Mouse (Mus musculus) fat pad, adult 2 months (tissue): ENCODE results near the gene Uba52.

Experiments
- DNase-seq: peaks from one replicate; pipeline ENCODE4 v3.0.0-alpha.2; 2011; ENCODE audit warnings: low read depth, low spot score; ENCODE audit errors: extremely low read depth

The Uba52 gene

DNA sequence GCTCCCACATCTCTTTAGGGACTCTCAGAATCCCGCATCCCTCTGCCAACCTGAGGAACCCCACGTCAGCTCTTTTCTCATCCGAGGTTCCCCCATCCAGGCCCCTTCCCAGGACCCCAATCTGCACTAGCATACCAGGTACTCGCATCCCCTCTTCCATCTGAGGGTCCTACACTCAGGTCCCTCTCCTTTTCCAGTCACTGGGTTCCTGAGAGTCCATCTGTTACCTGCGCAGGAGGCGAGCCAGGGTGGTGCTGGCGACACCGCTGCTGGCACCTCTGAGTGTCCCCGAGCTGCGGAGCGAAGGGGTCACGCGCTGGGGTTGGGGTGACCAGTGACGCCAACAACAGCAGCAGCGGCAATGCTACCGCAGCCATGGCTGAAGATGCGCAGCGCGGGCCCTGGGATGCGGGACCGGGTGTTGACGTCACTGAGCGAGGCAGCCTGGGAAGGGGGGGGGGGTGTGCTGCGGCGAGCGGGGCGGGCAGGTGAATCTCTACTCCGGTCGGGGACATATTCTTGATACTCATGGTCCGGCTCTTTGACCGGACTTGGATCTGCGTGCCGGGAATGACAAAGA lies 23.6 kb downstream of the Uba52 start, which contains the start of gene Tmem59l:
Gene Tmem59l (minus strand): TSS at position 418 of the 580 bp plus-strand sequence.
- DNase-seq, result no peak

DNA sequence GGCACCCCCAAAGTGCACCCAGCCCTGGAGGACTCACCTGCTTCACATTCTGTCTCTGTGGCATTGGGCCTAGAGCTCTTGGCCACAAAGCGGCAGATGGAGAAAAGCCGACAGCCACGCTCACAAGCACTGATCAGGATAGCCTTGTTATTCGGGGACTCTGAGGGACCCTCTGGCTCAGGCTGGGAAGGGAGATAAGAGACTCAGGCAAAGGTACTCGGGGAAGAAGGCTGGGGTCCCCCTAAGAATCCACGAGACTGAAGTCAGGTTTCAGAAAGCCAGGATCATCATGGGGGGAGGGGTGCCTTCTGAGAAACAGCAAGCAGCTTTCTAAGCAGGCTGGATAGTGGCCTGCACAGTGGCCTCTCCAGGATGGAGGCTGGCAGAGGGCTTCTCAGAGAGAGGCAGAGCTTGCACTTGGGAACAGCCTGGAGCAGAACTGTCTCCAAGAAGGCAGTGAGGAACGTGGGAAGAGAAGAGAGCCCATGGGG lies 24.4 kb downstream of the Uba52 start:
- DNase-seq, result no peak

DNA sequence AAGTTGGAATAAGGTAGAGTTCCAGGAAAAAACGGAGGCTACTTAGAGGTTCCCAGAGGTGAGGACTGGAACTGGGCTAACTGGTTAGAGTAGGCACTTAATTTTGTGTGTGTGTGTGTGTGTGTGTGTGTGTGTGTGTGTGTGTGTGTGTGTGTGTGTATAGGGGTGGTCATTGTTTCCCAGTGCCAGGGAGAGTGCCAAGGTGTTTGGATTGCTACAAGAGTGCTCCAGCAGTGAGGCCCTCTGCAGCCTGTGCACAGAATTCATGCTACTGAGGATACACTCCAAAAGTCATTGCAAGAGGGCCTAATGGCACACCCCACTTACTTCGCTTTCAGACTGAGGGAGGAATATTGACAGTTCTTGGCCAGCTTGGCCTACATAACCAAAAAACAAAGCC lies 27.7 kb downstream of the Uba52 start:
- DNase-seq, result no peak

DNA sequence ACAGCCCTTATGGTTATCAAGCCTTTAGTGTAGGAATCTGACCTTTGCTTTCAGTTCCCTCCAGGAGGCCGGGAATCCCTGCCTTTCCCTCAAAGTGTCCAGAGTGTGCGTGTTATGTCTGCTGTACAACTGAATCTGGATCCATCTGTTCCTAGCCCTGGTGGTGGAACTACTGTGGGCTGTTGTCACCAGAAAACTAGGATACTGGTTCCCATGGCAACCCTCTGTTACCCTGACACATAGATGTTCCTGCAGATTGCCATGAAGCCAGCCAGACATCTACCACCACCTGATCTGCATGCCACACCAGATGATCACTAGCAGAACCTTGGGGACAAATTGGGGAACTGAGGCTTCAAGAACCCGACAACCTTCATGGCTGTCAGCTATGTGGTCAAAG lies 28.7 kb downstream of the Uba52 start:
- DNase-seq, result no peak

DNA sequence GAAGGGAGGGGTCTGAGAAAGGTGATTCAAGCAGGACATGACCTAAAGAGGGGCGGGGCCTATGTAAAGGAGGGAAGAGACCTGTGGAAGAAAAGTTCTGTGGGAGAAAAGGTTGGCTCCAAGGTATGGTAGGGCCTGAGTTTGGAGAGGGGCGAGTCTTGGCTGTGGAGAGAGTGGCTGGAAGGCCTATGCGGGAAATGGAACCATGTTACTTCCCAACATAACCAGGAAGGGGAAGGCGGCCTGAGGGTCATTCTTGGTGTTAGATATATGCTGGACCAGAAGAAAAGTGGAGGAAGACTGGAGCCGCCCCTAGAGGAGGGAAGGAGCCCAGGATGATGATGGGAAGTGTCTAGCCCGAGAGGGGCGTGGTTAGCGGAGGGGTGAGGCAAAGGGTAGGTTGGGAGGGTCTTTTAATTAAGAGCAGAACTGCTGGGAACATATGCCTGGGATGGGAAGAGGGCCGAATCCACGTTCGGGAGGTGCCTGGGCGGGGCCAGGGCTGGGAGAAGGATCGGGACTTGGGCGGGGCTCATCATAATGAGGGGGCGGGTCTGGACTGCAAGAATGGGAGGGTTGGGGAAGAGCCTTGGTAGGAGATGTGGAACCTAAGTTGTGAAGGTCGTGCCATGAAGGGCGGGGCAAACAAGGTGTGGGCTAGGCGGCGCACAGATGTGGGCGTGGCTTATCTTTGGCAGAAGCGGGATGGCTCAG lies 33.2 kb downstream of the Uba52 start:
- no peak for DNase-seq

DNA sequence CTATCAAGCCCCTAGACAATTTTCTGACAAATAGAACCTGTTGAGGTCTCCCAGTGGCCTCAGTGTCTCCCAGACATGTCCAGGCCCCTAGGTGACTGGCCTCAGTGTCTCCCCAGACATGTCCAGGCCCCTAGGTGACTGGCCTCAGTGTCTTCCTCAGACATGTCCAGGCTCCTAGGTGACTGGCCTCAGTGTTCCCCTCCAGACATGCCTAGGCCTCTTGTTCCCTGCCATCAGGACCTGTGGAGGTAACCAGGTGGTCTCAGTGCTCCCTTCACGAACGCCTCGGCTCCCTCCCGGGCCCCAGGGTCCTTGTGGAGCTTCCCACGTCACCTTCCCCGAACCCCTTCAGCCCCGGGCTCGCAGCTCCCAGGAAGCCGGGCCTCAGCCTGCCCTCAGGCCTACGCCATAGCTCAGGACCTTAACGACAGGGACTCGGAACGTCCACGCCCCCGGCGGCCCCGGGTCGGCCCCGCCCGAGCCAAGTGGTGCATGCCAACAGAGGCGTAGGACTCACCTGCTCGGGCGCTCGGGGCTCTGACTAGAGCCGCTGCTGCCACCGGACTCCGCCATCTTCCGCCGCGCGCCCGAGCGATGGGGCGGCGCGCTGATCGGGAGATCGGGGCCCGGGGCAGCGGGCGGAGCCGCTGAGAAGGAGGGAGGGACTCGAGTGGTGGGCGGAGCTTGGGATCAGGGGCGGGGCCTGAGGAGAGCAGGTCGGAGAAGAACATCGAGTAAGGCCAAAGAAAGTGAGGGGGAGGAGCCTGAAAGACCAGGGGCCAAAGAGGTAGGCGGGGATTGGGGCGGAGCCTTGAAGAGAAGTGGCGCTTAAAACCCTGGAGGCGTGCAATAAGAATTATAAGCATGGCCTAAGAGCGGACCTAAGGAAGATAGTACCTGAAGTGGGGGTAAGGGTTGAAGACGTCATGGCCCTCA lies 34.0 kb downstream of the Uba52 start, which contains the start of gene Klhl26:
Gene Klhl26 (minus strand): TSS at position 636 of the 936 bp plus-strand sequence.
- DNase-seq, result peak; percentile 82

DNA sequence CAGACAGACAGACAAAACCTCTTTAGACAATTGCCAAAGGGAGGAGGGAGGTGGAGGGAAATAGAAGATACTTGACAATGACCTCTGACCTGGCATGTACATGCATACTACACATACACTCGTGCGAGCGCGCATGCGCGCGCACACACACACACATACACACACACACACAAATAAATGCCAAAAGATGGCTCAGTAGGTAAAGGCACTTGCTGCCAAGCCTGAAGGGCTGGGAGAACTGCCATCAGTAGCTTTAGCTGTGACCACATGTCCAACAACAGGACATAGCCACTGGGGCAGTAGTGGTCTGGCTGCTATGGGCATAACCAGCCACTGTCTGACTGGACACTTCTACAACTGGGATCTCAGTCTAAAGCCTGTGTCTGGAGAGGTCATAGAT lies 38.7 kb downstream of the Uba52 start:
- DNase-seq, result no peak

DNA sequence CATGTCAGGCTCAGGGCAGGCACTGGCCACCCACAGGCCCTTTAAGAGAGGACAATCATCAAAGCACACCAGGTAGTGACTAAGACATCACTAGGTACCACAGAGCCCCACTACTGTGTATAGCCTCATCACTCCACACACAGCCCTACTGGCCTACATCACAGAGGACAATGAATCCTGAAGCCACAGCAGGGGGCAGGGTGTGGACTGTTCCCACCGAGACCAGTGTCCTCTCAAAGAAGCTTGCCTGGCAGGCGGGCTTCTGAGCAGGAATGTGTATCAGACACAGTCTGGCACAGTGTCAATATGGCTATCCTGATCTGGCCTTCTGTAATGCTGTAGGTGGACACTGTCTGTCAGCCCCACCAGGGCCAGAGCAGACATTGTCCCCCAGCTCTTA lies 40.7 kb downstream of the Uba52 start:
- no peak for DNase-seq

DNA sequence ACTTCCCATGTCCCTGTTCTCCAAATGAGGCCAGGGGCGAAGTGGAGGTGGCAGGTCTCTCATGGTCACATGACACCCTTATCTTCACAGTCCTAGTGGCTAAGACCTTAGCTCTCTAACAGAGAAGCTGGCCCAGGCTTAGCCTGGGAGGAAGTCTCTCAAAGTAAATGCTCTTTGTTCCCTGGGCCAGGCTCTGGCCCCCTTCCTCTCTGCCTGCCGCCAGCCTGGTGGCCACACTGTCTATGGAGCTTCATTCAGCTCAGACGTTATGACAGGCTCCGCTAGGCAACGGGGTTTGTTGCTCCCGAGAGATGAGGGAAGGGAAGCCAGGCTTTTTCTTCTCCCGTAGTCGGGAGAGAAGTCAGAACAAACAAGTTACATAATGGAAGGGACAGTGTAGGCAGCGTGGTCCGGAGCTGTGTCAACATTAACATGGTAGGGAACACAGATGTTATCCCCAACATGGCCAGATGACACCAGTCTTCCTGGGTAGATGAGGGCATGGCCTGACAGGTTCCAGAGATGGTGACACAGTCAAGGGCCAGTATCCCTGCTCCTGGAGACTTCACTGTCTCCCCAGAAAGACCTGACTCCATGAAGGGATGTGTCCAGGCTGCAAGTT lies 41.2 kb downstream of the Uba52 start:
- no peak for DNase-seq

DNA sequence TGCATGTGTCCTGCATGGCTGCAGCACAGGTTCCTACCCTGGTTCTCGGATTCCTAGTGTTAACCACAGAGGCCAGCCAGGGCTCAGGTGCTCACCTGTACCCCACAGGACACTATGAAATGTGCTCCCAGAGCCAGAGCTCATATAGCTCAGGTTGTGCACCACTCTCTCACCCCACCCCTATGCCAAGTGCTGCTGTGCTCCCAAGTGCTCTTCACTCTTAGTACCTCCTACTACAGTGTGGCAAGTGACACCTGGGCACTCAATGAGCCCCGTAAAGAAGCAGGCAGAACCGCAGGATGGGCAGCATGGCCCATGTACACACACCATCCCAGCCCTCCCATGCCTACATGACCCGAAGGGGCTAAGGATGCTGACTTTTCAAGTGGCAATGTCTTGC lies 41.9 kb downstream of the Uba52 start:
- DNase-seq, result no peak

DNA sequence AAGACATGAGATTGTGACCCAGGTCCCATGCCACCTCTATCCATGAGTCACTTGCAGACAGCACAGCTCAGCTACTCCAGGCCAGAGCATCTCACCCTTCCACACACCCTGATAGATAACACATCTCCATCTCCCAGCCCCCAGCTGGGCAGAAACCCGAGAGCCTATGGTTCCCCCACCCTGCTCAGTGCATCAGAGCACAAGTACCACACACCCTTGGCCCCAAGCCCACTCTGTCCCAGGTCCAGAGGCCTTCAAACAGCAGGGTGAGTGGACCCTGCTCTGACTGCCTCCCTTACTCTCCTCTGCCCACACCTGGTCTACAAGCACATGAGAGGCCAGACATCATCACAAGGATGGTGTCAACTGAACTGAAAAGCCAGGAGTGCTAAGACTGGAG lies 42.7 kb downstream of the Uba52 start:
- DNase-seq, result no peak

DNA sequence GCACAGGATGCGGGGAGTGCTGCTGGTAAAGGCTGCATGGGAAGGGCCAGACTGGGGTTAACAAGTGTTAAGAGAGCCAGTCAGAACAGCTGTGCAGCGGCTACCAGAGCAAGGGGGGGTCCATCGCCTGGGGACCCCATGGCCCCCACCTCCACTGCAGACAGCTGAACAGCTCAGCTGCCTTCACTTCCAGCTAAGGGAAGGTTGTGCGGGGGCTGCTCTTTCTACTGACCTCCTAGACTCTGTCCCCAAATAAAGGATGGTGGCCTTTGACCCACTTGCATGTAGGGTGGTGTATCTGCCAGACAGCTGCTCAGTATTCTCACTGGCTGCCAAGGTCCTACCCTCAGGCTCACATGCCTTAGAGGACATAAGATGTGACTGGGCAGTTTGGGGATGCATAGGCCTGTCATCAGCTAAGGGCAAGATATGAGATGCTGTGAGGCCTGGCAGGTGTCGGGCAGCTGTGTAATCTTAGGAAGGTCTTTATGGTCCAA lies 43.3 kb downstream of the Uba52 start:
- no peak for DNase-seq

DNA sequence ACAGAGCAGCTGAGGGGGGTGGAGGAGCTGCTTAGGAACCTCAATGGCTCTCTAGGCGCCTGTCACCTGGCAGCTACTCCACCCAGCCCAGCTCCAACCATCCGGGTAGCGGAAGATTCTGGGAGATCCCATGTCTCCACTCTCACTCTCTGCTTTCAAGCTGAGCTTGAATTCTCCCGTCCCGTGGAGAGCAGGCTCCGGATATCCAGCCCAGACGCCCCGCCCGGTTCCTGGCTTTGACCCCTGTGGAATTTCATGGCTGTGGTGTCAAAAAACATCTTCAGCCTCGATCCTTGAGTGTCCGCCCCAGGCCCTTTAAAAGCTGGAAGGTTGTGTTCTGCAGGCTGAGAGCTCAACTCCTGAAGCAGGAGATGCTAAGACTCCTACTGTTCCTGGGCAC lies 43.8 kb downstream of the Uba52 start:
- DNase-seq, result no peak

DNA sequence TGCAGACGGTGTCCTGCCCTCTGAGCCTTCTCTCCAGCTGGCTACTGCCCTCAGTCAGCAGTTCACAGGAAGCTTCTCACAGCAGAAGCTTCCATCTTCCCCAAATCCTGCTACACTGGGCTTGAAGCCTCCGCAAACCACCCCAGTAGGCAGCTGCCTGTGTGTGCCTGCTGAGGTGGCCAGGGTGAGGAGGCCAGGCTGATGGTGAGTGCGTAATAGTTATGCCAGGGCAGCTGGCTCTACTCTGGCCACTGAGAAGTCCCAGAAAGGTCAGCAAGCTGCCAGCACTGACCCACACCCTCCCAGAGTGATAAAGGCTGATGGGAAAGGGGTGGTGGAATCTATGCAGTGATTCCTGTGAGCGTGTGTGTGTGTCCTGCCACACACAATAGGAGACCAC lies 44.3 kb downstream of the Uba52 start:
- DNase-seq, result no peak

DNA sequence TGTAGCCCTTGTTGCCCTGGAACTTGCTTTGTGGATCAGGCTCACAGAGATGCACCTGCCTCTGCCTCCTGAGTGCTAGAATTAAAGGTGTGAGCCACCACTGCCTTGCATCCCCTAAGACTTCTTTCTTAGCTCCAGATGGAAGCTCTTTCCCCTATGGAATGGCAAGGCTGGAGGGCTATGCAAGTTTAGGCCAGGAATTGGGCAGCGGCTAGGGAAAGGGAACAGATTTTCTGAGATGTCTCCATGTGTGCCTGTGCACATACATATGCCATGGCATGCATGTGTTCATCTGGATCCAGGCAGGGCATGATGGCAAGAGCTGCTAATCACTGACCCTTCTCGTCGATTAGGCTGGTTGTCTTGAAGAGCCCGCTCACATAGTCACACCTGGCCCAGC lies 44.9 kb downstream of the Uba52 start:
- DNase-seq, result no peak

DNA sequence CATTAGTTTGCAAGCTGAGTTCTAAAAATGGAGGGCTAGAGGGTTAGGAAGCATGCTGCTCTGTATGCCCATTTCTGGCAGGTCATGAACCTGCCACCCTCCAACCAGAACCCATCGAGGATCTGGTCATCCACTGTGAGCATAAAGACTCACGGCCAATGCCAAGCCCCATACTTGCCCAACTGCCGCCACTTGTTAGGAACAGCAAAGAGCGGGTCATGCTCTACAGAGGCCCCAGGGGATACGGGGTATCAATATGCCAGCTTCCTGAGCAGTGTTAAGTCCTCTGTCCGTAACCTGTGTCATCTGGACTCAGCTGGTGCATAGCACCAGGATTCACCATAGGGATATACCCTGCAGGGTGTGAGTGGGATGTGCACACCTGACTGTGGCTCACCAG lies 46.4 kb downstream of the Uba52 start:
- no peak for DNase-seq

DNA sequence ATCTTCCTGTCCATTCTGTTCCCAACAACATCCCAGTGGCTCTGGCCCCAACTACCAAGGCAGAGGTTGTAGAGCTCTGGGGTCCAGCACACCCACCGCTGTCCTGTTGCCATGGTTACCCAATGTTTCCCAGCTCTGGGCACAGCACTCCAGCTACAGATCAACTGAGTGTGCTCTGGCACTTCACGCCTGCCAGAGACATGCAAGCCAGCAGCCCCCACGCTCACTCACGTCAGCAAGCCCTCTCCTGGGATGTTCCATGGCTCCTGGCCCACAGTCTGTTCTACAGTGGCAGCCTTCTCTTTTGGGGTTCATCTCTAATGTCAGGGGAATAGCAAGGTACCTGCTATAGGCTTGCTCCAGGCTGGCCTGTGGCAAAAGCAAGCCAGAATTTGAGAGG lies 47.3 kb downstream of the Uba52 start:
- no peak for DNase-seq

DNA sequence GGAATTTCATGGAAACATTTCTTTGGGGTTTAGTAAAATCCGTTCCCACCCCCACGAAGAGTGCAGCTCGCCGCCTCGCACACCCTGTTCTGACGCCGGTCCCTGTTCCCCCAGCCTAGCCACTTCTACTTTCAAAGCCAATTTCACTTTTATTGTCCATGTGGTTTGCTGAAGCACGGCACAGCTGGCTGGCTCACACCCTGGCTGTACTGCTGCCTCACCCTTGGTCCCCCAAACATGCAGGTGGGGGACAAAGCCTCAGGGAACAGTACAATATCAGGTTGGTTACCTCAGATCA lies 48.1 kb downstream of the Uba52 start:
- no peak for DNase-seq

DNA sequence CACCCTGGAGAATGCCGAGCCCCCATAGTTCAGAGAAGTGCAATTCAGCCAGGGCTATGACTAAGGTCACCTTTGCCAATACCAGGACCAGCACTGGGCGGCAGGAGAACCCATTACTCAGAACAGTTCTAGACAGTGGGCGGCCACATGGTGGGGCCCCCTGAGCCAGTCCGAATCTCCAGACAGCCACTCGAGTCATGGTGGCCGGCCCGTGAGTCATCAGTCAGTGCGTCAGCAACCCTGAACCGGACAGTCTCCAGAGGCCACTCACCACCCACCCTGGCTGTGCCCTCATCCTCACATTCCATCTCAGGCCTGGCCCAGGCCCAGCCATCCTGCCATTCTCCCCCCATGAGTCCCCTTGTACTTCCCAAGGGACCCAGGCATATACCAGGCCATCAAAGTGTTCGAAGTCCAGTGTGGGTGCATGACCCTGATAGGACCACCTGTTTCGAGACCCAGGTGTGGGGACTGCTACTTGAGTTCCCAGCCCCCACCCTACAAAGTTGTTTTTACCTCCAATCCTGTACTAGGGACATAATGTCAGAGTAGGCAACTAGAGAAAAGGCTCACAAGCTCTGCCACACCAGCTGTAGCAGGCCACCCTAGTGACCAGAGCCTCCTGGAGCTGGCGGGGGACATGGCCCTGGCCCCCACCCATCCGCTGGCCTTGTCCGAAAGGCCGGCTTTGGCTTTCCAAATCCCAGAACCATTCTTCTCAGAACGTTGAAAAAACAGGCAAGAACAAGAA lies 48.7 kb downstream of the Uba52 start:
- DNase-seq, result no peak

DNA sequence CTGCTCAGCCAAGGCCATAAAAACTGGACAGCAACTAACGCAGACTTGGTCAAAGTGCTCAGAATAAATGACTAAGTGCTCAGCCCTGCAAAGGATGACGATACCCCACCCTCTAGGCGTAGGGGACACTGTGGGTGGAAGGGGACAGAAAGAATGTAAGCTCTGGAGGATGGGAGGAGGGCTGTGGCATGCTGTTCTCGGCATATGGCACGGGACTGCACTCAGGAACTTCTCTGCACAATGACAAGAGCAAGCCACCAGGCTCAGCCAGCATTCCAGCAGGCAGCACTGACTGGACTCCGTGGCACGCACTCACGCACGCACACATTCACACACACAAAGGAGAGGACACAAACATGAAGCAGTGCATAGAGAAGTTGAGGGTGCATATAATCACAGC lies 50.0 kb downstream of the Uba52 start:
- DNase-seq, result no peak

DNA sequence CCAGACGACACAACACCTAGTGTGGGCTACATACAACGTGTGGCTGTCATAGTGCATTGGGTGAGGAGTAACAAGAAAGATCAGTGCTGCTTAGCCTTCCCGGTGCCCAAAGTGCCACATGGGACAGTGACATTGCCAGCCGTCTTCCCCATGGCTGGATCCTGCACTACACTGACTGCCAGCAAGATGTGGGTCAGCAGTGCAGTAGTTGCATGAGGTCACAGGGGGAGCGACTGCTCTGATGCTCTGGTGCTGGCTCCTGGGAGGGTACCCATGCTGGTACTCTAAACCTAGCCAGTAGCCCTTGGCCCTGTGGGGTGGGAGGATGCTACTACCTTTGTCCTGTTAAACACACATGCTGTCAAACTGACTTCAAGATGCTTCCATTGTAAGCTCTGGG lies 50.4 kb downstream of the Uba52 start:
- DNase-seq, result no peak
